Mouse (Mus musculus): ENCODE results near the gene Fgf3. TPM values are rescaled to one million over a fixed set of nuclear protein-coding genes. Genes with fewer than 3 reads are reported as not detected.

Fgf3 gene
- total RNA-seq, 1 experiment from 2014 or later: not detected

DNA sequence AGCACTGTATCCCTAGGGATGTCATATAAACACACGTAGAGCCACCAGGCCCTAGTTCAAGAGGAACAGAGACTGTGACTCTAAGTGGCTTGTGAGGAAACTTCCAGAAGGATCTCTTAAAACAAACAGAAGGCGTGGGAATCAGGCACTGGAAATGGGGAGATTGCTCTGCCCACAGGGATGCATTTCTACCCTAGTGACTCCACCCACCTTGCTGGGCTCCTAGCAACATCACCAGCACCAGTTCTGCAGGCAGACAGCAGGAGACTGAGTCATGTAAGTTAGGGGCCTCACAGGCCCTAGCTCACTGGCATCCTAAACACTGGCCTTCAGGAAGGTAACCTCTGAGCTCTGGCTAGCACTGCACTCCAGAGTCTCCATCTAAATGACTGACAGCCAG is 54.0 kb downstream of the Fgf3 start:
- no peak for ATAC-seq (replicated peaks; ENCODE audit: insufficient number of reproducible peaks, low FRiP score, low TSS enrichment, poor library complexity, severe bottlenecking)

DNA sequence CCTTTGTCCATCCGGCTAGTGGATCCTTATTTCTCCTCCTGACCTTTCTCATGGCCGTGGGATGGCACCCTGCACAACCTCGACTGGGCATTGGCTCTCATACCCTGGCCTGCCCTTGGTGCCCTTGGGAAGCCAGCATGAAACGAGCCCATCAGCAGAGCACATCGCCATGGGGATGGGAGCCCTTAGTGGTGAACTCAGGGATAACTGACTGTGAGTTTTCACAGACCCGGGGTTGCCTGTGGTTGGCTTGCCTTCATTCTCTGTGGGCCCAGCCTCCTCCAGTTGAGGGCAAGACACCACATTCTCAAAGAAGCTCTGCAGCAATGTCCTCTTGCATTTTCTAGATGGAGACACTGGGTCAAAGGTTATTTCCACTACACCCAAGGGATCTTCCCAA is 54.4 kb downstream of the Fgf3 start:
- ATAC-seq (replicated peaks; ENCODE audit: insufficient number of reproducible peaks, low FRiP score, low TSS enrichment, poor library complexity, severe bottlenecking): no peak

Other genes with a start within 250 kb of the Fgf3 start
- gene Ano1, start 86.1 kb upstream of the Fgf3 start, total RNA-seq (2017): 0.38 TPM in 1 of 3 replicates, not detected in the others
- gene Fgf4, start 9.3 kb downstream of the Fgf3 start, total RNA-seq (2017): not detected in 3 replicates
- gene Fgf15, start 58.4 kb downstream of the Fgf3 start, total RNA-seq (2017): not detected in 3 replicates
- gene LTO1, start 77.0 kb downstream of the Fgf3 start, total RNA-seq (2017): 31.6 to 57.8 TPM (median 50.1 TPM) in 3 replicates
- 1.1 to 5.5 TPM (median 1.7 TPM) in 3 replicates for gene Ccnd1, start 101.8 kb downstream of the Fgf3 start, total RNA-seq (2017)

Measured in monocyte, adult 5-6 weeks (primary cell).